Mouse (Mus musculus): Measurements from ENCODE around the gene Fgf7. TPM values are rescaled to one million over a fixed set of nuclear protein-coding genes. Genes with fewer than 3 reads are reported as not detected.

Fgf7 gene
- polyA plus RNA-seq, 1 experiment, result 0.55 TPM

DNA sequence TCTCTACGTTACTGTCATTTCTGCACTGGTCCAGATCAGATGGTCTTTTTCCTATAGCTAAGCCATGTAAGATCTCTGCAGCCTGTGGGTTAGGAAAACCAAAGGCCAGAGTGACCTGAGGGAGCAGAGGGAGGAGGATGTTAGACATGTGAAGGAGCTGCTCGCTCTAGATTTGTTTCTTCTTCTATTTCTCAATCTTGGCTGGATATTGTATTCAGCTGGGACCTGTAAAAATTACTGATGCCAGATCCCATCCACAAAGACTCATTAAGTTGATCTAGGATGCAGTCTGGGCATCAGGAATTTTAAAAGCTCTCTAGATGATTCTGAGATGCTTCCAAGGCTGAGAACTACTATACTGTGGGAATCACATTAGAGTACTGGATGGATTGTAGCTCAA, 6.2 kb downstream of the Fgf7 start:
- no peak for TF ChIP-seq CTCF (IDR thresholded peaks at IDR 0.05; ENCODE audit: extremely low read depth, insufficient read depth, insufficient read length, insufficient replicate concordance)
- TF ChIP-seq POLR2A (IDR thresholded peaks at IDR 0.05; ENCODE audit: low read depth, low read length), result no peak
- Histone ChIP-seq H3K27ac (ENCODE audit: insufficient read depth, low read length) (no peak overlapping the region), H3K4me1 (ENCODE audit: control insufficient read depth, insufficient read depth, insufficient read length) (no peaks in the 10 kb centered on the region), H3K27me3 (ENCODE audit: control insufficient read depth, insufficient read depth, low read length) (no peaks in the 10 kb centered on the region), H3K36me3 (ENCODE audit: control insufficient read depth, insufficient read depth, low read length) (no peaks in the 10 kb centered on the region), H3K4me3 (ENCODE audit: extremely low read depth, insufficient read depth, insufficient read length) (no peak overlapping the region)
- no peak for DNase-seq (ENCODE audit: low read depth in 1 of 2, low spot score in 2 of 2)
- 87% methylated on average over 2 of the region's 2 CpGs for WGBS

DNA sequence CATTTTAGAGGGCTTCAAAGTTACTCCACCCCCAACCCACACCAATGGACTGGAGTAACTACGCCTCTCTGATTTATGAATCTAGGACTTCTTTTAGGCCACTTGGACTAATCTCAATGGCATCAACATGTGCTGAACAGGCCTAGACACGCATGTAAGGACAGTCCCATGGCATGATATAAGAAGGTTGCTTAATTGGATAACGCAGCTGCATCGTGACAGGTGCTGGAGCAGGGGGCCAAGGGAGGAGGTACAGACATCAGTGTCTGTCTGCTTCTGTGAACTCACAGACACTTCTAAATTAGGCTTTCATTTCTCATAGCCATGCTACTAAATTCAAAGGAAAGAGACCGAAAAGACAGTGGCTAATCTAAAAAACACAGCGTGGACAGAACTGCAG, 6.8 kb downstream of the Fgf7 start:
- Histone ChIP-seq H3K36me3 (ENCODE audit: control insufficient read depth, insufficient read depth, low read length) (no peaks in the 10 kb centered on the region), H3K27ac (ENCODE audit: insufficient read depth, low read length) (no peak overlapping the region), H3K4me1 (ENCODE audit: control insufficient read depth, insufficient read depth, insufficient read length) (no peaks in the 10 kb centered on the region), H3K4me3 (ENCODE audit: extremely low read depth, insufficient read depth, insufficient read length) (no peak overlapping the region), H3K27me3 (ENCODE audit: control insufficient read depth, insufficient read depth, low read length) (no peaks in the 10 kb centered on the region)
- 90% methylated on average over 6 of the region's 6 CpGs for WGBS
- TF ChIP-seq CTCF (IDR thresholded peaks at IDR 0.05; ENCODE audit: extremely low read depth, insufficient read depth, insufficient read length, insufficient replicate concordance) (no peak), POLR2A (IDR thresholded peaks at IDR 0.05; ENCODE audit: low read depth, low read length) (no peak)
- DNase-seq (ENCODE audit: low read depth in 1 of 2, low spot score in 2 of 2), result no peak

DNA sequence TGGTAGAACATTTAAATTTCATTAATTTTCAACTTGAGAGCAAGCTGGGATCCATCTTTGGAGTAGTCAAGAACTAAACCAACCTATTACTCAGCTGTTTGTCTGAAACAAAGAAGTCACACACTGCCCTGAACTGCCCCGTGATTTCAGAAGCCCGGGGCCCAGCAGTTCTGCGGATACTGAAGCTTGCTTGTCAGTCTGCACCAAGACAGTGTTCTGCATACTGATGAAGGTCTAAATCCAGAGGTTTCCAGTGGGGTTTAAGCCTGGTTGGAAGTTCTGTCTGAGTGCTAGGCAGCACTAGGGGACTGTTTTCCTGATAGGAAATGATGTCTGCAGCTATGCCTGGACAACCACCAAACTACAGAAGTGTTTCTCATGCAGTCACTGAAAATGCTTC, 8.2 kb downstream of the Fgf7 start:
- TF ChIP-seq POLR2A (IDR thresholded peaks at IDR 0.05; ENCODE audit: low read depth, low read length), result no peak
- no peak for TF ChIP-seq CTCF (IDR thresholded peaks at IDR 0.05; ENCODE audit: extremely low read depth, insufficient read depth, insufficient read length, insufficient replicate concordance)
- no peak for DNase-seq (ENCODE audit: low read depth in 1 of 2, low spot score in 2 of 2)
- H3K4me3 ChIP-seq (ENCODE audit: extremely low read depth, insufficient read depth, insufficient read length), result no peak overlapping the region
- no peaks in the 10 kb centered on the region for H3K36me3 ChIP-seq (ENCODE audit: control insufficient read depth, insufficient read depth, low read length)
- no peaks in the 10 kb centered on the region for H3K27me3 ChIP-seq (ENCODE audit: control insufficient read depth, insufficient read depth, low read length)
- no peaks in the 10 kb centered on the region for H3K4me1 ChIP-seq (ENCODE audit: control insufficient read depth, insufficient read depth, insufficient read length)
- no peak overlapping the region for H3K27ac ChIP-seq (ENCODE audit: insufficient read depth, low read length)
- WGBS, result 85% methylated on average over 3 of the region's 3 CpGs

DNA sequence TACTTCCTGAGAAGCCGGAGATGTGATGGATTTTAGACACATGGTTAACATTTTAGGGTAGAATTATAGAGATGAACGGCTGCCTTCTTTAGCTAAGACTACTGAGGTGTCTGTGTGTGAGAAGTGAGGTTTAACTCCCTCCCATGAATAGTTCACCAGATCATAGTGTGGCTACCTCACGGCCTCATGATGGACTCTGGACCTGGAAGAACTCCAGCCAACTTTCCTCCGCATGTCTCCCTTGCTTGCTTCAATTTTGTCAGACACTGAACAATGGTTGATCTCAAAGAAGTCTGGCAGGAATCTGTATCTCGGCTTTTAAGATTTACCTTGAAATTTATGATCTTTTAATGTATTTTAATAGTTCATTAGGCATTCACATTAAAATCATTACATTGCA, 11.2 kb downstream of the Fgf7 start:
- TF ChIP-seq CTCF (IDR thresholded peaks at IDR 0.05; ENCODE audit: extremely low read depth, insufficient read depth, insufficient read length, insufficient replicate concordance), result no peak
- no peak for TF ChIP-seq POLR2A (IDR thresholded peaks at IDR 0.05; ENCODE audit: low read depth, low read length)
- DNase-seq (ENCODE audit: low read depth in 1 of 2, low spot score in 2 of 2), result no peak

DNA sequence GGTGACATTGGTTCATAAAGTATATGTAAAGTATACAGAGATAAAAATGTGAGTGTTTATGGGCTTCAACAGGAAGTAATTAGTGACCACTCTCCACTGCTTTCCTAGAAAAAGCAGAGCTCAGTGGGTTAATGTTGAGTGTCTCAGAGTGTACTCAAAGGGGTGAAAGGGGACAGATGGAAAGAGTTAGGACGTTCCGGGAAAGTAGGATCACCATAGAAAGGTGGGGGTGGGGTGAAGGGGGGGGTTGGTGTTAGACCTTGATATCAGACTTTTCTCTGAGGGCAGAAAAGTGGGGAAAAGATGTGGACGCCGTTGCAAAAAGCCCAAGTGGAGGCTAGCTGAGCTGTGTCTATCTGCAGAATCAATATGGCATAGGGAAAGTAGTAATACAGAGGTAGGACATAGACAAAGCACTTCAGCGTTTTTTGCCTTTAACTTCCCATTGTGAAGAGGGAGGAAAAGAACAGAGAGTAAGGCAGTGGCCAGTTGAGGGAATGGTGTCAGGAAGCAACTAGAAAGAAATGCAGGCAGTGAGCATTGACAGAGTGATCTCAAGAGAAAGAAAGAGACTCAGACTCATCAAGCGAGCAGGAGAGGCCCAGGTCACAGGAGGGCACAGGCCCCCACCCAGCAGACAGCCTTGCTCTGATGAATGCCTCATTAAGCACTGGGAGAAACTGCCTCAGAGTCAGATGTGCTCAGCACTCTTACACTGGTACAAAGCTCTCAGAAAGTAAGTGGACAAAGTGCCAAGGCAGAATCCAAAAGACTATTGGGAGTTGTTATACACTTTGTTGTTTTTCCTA, 18.5 kb downstream of the Fgf7 start:
- Histone ChIP-seq H3K4me1 (ENCODE audit: control insufficient read depth, insufficient read depth, insufficient read length) (no peaks in the 10 kb centered on the region), H3K27ac (ENCODE audit: insufficient read depth, low read length) (no peak overlapping the region), H3K4me3 (ENCODE audit: extremely low read depth, insufficient read depth, insufficient read length) (no peak overlapping the region), H3K36me3 (ENCODE audit: control insufficient read depth, insufficient read depth, low read length) (no peaks in the 10 kb centered on the region), H3K27me3 (ENCODE audit: control insufficient read depth, insufficient read depth, low read length) (no peaks in the 10 kb centered on the region)
- no peak for TF ChIP-seq POLR2A (IDR thresholded peaks at IDR 0.05; ENCODE audit: low read depth, low read length)
- DNase-seq (ENCODE audit: low read depth in 1 of 2, low spot score in 2 of 2), result no peak
- 76% methylated on average over 6 of the region's 6 CpGs for WGBS

More for the DNA sequence above, 11.2 kb downstream of the Fgf7 start:
- Histone ChIP-seq H3K27me3 (ENCODE audit: control insufficient read depth, insufficient read depth, low read length) (no peaks in the 10 kb centered on the region), H3K36me3 (ENCODE audit: control insufficient read depth, insufficient read depth, low read length) (no peaks in the 10 kb centered on the region), H3K4me1 (ENCODE audit: control insufficient read depth, insufficient read depth, insufficient read length) (no peaks in the 10 kb centered on the region), H3K27ac (ENCODE audit: insufficient read depth, low read length) (no peak overlapping the region), H3K4me3 (ENCODE audit: extremely low read depth, insufficient read depth, insufficient read length) (no peak overlapping the region)
- WGBS, result 82% methylated on average over 5 of the region's 5 CpGs

DNA sequence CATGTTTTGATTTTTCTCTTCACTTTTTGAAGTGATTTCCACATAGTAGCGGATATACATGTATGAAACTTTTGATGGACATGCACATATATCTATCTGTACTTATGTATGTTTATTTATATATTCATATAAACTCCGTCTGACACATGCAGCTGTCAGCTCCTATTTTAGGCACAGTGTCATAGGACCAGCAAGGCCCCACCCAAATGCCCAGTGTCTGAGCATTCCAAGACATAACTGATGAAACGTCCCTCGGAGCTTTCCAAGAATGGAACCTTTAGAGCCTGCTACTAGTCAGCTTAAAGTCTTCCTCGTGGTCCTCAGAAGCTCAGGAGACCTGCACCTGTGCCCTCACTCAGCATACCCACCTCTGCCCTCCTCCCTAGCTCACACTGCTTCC, 19.2 kb downstream of the Fgf7 start:
- TF ChIP-seq POLR2A (IDR thresholded peaks at IDR 0.05; ENCODE audit: low read depth, low read length) (no peak), CTCF (IDR thresholded peaks at IDR 0.05; ENCODE audit: extremely low read depth, insufficient read depth, insufficient read length, insufficient replicate concordance) (no peak)
- DNase-seq (ENCODE audit: low read depth in 1 of 2, low spot score in 2 of 2), result no peak
- 81% methylated on average over 5 of the region's 5 CpGs for WGBS
- H3K36me3 ChIP-seq (ENCODE audit: control insufficient read depth, insufficient read depth, low read length), result no peaks in the 10 kb centered on the region
- no peak overlapping the region for H3K4me3 ChIP-seq (ENCODE audit: extremely low read depth, insufficient read depth, insufficient read length)
- no peaks in the 10 kb centered on the region for H3K27me3 ChIP-seq (ENCODE audit: control insufficient read depth, insufficient read depth, low read length)
- no peak overlapping the region for H3K27ac ChIP-seq (ENCODE audit: insufficient read depth, low read length)
- H3K4me1 ChIP-seq (ENCODE audit: control insufficient read depth, insufficient read depth, insufficient read length), result no peaks in the 10 kb centered on the region

DNA sequence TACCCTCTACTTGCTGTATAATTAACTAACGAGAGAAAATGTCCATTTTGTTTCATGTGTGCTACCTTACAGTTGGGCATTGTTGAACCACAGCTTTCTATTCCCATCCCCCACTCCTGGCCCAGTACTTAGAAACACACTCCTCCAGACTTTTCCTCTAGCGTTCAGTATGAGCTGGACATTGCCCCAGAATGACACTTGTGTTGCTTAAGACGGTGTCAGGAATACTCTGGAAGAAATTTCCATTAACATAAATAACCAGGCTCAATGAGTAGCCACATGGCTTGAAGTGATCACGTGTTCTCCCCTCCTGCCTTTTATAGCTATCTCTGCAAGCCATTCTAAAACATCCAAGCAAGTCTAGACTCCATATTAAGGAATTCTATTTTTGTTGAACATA, 26.1 kb downstream of the Fgf7 start:
- Histone ChIP-seq H3K4me3 (ENCODE audit: extremely low read depth, insufficient read depth, insufficient read length) (no peak overlapping the region), H3K36me3 (ENCODE audit: control insufficient read depth, insufficient read depth, low read length) (no peaks in the 10 kb centered on the region), H3K4me1 (ENCODE audit: control insufficient read depth, insufficient read depth, insufficient read length) (no peaks in the 10 kb centered on the region), H3K27me3 (ENCODE audit: control insufficient read depth, insufficient read depth, low read length) (no peaks in the 10 kb centered on the region), H3K27ac (ENCODE audit: insufficient read depth, low read length) (no peak overlapping the region)
- TF ChIP-seq POLR2A (IDR thresholded peaks at IDR 0.05; ENCODE audit: low read depth, low read length) (no peak), CTCF (IDR thresholded peaks at IDR 0.05; ENCODE audit: extremely low read depth, insufficient read depth, insufficient read length, insufficient replicate concordance) (no peak)
- DNase-seq (ENCODE audit: low read depth in 1 of 2, low spot score in 2 of 2), result no peak
- WGBS, result 80% methylated on average over 4 of the region's 4 CpGs

All from spleen, adult 2 months (tissue).